Mouse (Mus musculus): ENCODE results near the gene Gatb. TPM values are rescaled to one million over a fixed set of nuclear protein-coding genes. Genes with fewer than 3 reads are reported as not detected.

Gatb gene
- 17.5 TPM for polyA plus RNA-seq (2014; fragmentation: Illumina TruSeq; extraction: RNeasy Lipid Tissue Mini Kit (QIAGEN cat#74804); ENCODE audit: low read depth, low replicate concordance)

DNA sequence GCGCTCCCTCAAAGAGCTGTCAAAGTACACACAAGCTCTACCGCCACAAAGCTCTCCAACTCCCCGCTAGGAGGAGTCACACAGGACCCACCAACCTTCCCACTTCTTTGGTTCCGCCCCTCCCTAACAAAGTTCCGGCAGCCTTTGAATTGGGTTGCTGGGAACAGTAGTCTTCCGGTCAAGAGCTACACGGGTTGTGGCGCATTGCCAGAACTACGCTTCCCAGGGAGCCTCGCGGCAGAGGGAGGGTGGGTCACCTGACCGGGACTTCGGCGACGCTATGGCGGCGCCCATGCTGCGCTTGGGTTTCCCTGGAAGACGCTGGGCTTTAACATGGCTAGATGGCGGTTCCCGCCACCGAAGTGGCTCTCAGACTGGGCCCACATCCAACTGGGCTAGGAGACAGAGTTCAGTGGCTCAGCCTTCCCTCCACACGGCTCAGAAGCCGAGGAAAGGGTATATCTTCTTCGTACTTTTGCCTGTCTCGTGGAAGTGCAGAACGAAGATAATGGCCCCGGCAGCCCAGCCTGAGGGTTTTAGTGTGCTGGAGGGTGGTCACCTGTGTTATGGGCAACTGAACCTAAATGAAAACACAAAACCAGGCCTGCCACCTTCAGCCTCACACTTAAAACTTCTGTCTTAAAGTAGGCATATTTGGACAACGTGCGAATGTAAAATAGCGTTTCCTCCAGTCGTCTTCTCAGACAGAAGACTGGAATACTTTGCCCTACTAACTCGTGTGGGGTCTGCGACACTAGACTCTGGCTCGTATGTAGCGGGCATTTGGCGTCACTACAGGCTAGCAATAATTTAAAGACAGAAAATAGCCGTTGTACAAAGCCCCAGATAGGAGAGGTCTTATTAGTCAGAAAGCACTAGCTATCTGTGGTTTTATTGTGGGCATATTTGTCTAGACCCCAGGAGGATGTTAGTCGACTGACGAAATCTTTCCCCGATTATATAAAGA, at the start of gene Gatb:
TSS of gene Gatb (plus strand) at position 256 of the 967 bp plus-strand sequence.

Other genes starting within 250 kb of the Gatb start
- gene Fam160a1, start 243.2 kb downstream of the Gatb start, polyA plus RNA-seq (2014; fragmentation: Illumina TruSeq; extraction: RNeasy Lipid Tissue Mini Kit (QIAGEN cat#74804); ENCODE audit: low read depth, low replicate concordance), result 0.41 TPM